Mouse (Mus musculus): ENCODE results near the gene Secisbp2l.

DNA sequence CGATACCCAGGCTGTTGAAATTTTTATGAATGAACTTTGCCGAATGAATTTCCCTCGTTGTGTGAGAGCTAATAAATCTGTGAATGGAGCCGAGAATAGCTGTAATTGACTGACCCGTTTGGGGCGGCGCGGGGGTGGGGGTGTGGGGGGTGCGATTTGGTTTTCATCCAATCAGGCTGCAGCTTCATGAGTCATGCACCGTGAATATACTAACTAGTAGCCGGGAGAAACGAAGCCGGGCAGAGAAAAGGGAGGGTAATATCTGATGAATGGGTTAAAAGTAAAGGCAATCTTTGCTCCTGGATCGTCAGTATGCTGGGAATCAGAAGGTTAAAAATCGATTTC, 58.6 kb downstream of the Secisbp2l start, which contains the start of gene Shc4:
- TF ChIP-seq GATA1 (IDR thresholded peaks at IDR 0.05; ENCODE audit: borderline replicate concordance, low read length) (no peak), FLI1 (IDR thresholded peaks at IDR 0.05; ENCODE audit: low read length) (no peak)
